Mouse (Mus musculus): ENCODE data around the gene Gucy2e. TPM values are rescaled to one million over a fixed set of nuclear protein-coding genes. Genes with fewer than 3 reads are reported as not detected.

The Gucy2e gene
- polyA plus RNA-seq, 1 experiment from 2014 or later, result 0.23 TPM

Other genes with a start within 250 kb of the Gucy2e start
- gene Pfas, start 228.6 kb downstream of the Gucy2e start, polyA plus RNA-seq (2016; fragmentation: Nextera tagmentation; extraction: Ambion mirVana), result 34.7 and 38.7 TPM in 2 replicates
- gene Ctc1, start 221.1 kb downstream of the Gucy2e start, polyA plus RNA-seq (2016; fragmentation: Nextera tagmentation; extraction: Ambion mirVana), result 72.4 and 77.1 TPM in 2 replicates
- 139 and 142 TPM in 2 replicates for gene Aurkb, start 191.4 kb downstream of the Gucy2e start, polyA plus RNA-seq (2016; fragmentation: Nextera tagmentation; extraction: Ambion mirVana)
- gene Borcs6, start 177.3 kb downstream of the Gucy2e start, polyA plus RNA-seq (2016; fragmentation: Nextera tagmentation; extraction: Ambion mirVana), result 13.3 and 16.3 TPM in 2 replicates
- gene Tmem107, start 166.2 kb downstream of the Gucy2e start, polyA plus RNA-seq (2016; fragmentation: Nextera tagmentation; extraction: Ambion mirVana), result 45.1 and 48.3 TPM in 2 replicates
- gene Vamp2, start 148.5 kb downstream of the Gucy2e start, polyA plus RNA-seq (2016; fragmentation: Nextera tagmentation; extraction: Ambion mirVana), result 123 and 131 TPM in 2 replicates
- 9.8 and 10.9 TPM in 2 replicates for gene Per1, start 141.8 kb downstream of the Gucy2e start, polyA plus RNA-seq (2016; fragmentation: Nextera tagmentation; extraction: Ambion mirVana)
- 0.21 and 0.38 TPM in 2 replicates for gene Hes7, start 116.6 kb downstream of the Gucy2e start, polyA plus RNA-seq (2016; fragmentation: Nextera tagmentation; extraction: Ambion mirVana)
- 0.18 and 0.29 TPM in 2 replicates for gene 9130213A22Rik, start 114.4 kb downstream of the Gucy2e start, polyA plus RNA-seq (2016; fragmentation: Nextera tagmentation; extraction: Ambion mirVana)
- gene Aloxe3, start 111.1 kb downstream of the Gucy2e start, polyA plus RNA-seq (2016; fragmentation: Nextera tagmentation; extraction: Ambion mirVana), result 0.66 and 0.67 TPM in 2 replicates
- 0.06 TPM in 1 of 2 replicates, not detected in the other for gene Alox12b, start 80.0 kb downstream of the Gucy2e start, polyA plus RNA-seq (2016; fragmentation: Nextera tagmentation; extraction: Ambion mirVana)
- gene Alox8, start 39.2 kb downstream of the Gucy2e start, polyA plus RNA-seq (2016; fragmentation: Nextera tagmentation; extraction: Ambion mirVana), result 0.13 TPM in 1 of 2 replicates, not detected in the other
- 40.1 and 45.6 TPM in 2 replicates for gene Cntrob, start 86.7 kb upstream of the Gucy2e start, polyA plus RNA-seq (2016; fragmentation: Nextera tagmentation; extraction: Ambion mirVana)
- gene Trappc1, start 86.9 kb upstream of the Gucy2e start, polyA plus RNA-seq (2016; fragmentation: Nextera tagmentation; extraction: Ambion mirVana), result 186 and 187 TPM in 2 replicates
- 4.4 and 4.5 TPM in 2 replicates for gene Kcnab3, start 89.2 kb upstream of the Gucy2e start, polyA plus RNA-seq (2016; fragmentation: Nextera tagmentation; extraction: Ambion mirVana)
- gene Rnf227, start 103.4 kb upstream of the Gucy2e start, polyA plus RNA-seq (2016; fragmentation: Nextera tagmentation; extraction: Ambion mirVana), result 48.4 and 50.5 TPM in 2 replicates
- 78.7 and 88.5 TPM in 2 replicates for gene Chd3, start 132.4 kb upstream of the Gucy2e start, polyA plus RNA-seq (2016; fragmentation: Nextera tagmentation; extraction: Ambion mirVana)
- 98.9 and 105 TPM in 2 replicates for gene Naa38, start 158.5 kb upstream of the Gucy2e start, polyA plus RNA-seq (2016; fragmentation: Nextera tagmentation; extraction: Ambion mirVana)
- gene Cyb5d1, start 158.6 kb upstream of the Gucy2e start, polyA plus RNA-seq (2016; fragmentation: Nextera tagmentation; extraction: Ambion mirVana), result 52.9 and 53.8 TPM in 2 replicates
- 11.4 and 12.1 TPM in 2 replicates for gene Tmem88, start 161.2 kb upstream of the Gucy2e start, polyA plus RNA-seq (2016; fragmentation: Nextera tagmentation; extraction: Ambion mirVana)
- gene Kdm6b, start 176.6 kb upstream of the Gucy2e start, polyA plus RNA-seq (2016; fragmentation: Nextera tagmentation; extraction: Ambion mirVana), result 48.7 and 50.7 TPM in 2 replicates